8 mouse cellular contexts compared by ENCODE assay signal in the genomic region with DNA sequence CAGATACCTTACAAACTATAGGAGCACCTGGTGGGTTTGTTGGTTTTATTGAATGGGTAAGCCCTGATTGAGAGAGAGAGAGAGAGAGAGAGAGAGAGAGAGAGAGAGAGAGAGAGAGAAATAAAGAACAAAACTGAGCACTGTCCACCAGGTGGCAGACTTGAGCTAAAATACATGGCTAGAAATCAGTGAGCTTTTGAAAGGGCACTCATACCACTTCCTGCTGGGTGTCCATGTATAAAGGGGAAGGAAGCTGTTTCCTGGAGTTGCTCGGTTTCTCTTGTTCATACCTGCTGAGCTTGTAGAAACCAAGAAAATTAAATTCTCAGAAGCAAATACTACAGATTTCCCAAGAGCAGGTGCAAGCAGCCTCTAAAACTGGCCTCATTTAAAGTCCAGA.
A peak's percentile ranks its signal among the peaks of the same experiment; 100 is the strongest.
DNase-seq lines count a peak whose midpoint lies in the region; ATAC-seq and TF ChIP-seq lines count a peak whose summit lies in the region.

No protein-coding gene starts in this region.

- no peak overlapping the region for H3K4me2 ChIP-seq in embryonic facial prominence, embryonic 11.5 days (ENCODE audit: low read depth, low read length)
- no peak overlapping the region for H3K4me2 ChIP-seq in hindbrain, embryonic 14.5 days (replicated peaks)

- intact Hi-C loops in heart, postnatal 25 days (cut with DNase I), result loop anchor here (1.0 to 5.0 kb wide), 4 partner anchors 102 to 366 kb away; no protein-coding TSS in a partner anchor

- 0 out of 2 replicates have a peak, but pooled peaks have one; percentile 19 for TF ChIP-seq CTCF in lung, adult 2 months (IDR thresholded peaks at IDR 0.05; ENCODE audit: insufficient read depth, low read length)

- 15% methylated on average over 1 of the region's 1 CpGs for WGBS in embryonic facial prominence, embryonic 11.5 days
- 4% methylated on average over 1 of the region's 1 CpGs for WGBS in hindbrain, embryonic 14.5 days
- 0% methylated on average over 1 of the region's 1 CpGs for WGBS in lung, adult 2 months

- H3K4me1 ChIP-seq in embryonic facial prominence, embryonic 11.5 days (ENCODE audit: control insufficient read depth, insufficient read depth, low read length), result no peaks in the 10 kb centered on the region
- no peaks in the 10 kb centered on the region; the same call in 1 of the 2 replicates for H3K4me1 ChIP-seq in hindbrain, embryonic 14.5 days (replicated peaks; ENCODE audit: control insufficient read depth, insufficient read depth, low read length)
- no peaks in the 10 kb centered on the region for H3K4me1 ChIP-seq in lung, adult 2 months (ENCODE audit: control insufficient read depth, insufficient read depth, low read length)

- TF ChIP-seq POLR2A in lung, adult 2 months (IDR thresholded peaks at IDR 0.05; ENCODE audit: borderline replicate concordance, extremely low read depth, low read depth, low read length), result no peak

- peaks cover 7% of the 10 kb centered on the region for H3K36me3 ChIP-seq in embryonic facial prominence, embryonic 11.5 days (replicated peaks; ENCODE audit: control insufficient read depth, insufficient read depth, low read depth, low read length)
- H3K36me3 ChIP-seq in hindbrain, embryonic 14.5 days (replicated peaks; ENCODE audit: control insufficient read depth, insufficient read depth), result peaks cover 36% of the 10 kb centered on the region

- no peak for ATAC-seq in embryonic facial prominence, embryonic 11.5 days (replicated peaks; ENCODE audit: insufficient number of reproducible peaks, low FRiP score, low TSS enrichment, low read depth)
- peak; percentile 50; the same call in 1 of the 2 replicates for ATAC-seq in hindbrain, embryonic 14.5 days (ENCODE audit: low FRiP score)

- H3K9ac ChIP-seq in embryonic facial prominence, embryonic 11.5 days (replicated peaks; ENCODE audit: low read length), result no peak overlapping the region
- H3K9ac ChIP-seq in hindbrain, embryonic 14.5 days, result no peak overlapping the region

- no peaks in the 10 kb centered on the region for H3K27me3 ChIP-seq in embryonic facial prominence, embryonic 11.5 days (ENCODE audit: control insufficient read depth, insufficient read depth, low read length)
- no peaks in the 10 kb centered on the region for H3K27me3 ChIP-seq in hindbrain, embryonic 14.5 days (ENCODE audit: control insufficient read depth, insufficient read depth, low read length)

- no peaks in the 10 kb centered on the region for H3K9me3 ChIP-seq in embryonic facial prominence, embryonic 11.5 days (replicated peaks; ENCODE audit: control insufficient read depth, low read length)
- H3K9me3 ChIP-seq in hindbrain, embryonic 14.5 days (ENCODE audit: control insufficient read depth, low read length), result no peaks in the 10 kb centered on the region

- H3K27ac ChIP-seq in embryonic facial prominence, embryonic 11.5 days (replicated peaks; ENCODE audit: low read depth, low read length), result no peak overlapping the region
- H3K27ac ChIP-seq in hindbrain, embryonic 14.5 days, result no peak overlapping the region

- DNase-seq in heart, adult 11 months, result peak; percentile 83
- no peak for DNase-seq in heart, postnatal 25 days (ENCODE audit: low spot score)
- DNase-seq in 416B (ENCODE audit: low read depth), result peak; percentile 84
- DNase-seq in adrenal gland, postnatal 25 days, result peak; percentile 71
- peak; percentile 83 for DNase-seq in embryonic facial prominence, embryonic 11.5 days (ENCODE audit: low spot score)
- peak; percentile 86 for DNase-seq in hindbrain, embryonic 14.5 days (ENCODE audit: low spot score)
- DNase-seq in lung, adult 2 months, result peak; percentile 58
- DNase-seq in skeletal muscle tissue, adult 2 months (ENCODE audit: low read depth, low spot score), result peak; percentile 65

- no peak overlapping the region for H3K4me3 ChIP-seq in embryonic facial prominence, embryonic 11.5 days (ENCODE audit: low read depth, low read length)
- no peak overlapping the region for H3K4me3 ChIP-seq in hindbrain, embryonic 14.5 days (replicated peaks; ENCODE audit: low read length)
- H3K4me3 ChIP-seq in lung, adult 2 months (replicated peaks; ENCODE audit: extremely low read depth, low read depth, low read length), result no peak overlapping the region
